In genomic region chr11:3287921-3288320, GRCm38 (mm10) we compare ENCODE assay signal across 8 mouse cellular contexts. TPM values are rescaled to one million over a fixed set of nuclear protein-coding genes. Genes with fewer than 3 reads are reported as not detected.
DNase-seq lines count a peak whose midpoint lies in the region; ATAC-seq lines count a peak whose summit lies in the region.

No protein-coding gene starts in this region.

- ATAC-seq in heart, embryonic 16.5 days (replicated peaks; ENCODE audit: extremely low read depth, insufficient read depth, low FRiP score), result no peak
- ATAC-seq in neural tube, embryonic 14.5 days (ENCODE audit: low read depth), result no peak
- ATAC-seq in cerebellum, adult (ENCODE audit: insufficient number of reproducible peaks, low FRiP score, low TSS enrichment), result no peak

- peak overlapping the region; percentile 95 for H3K4me2 ChIP-seq in heart, embryonic 16.5 days (ENCODE audit: low read depth, low read length)
- H3K4me2 ChIP-seq in neural tube, embryonic 14.5 days (ENCODE audit: low read depth, low read length), result peak overlapping the region; percentile 100

- intact Hi-C loops in heart, postnatal 10 days (cut with DNase I), result no loop called here

- 63% methylated on average over 5 of the region's 5 CpGs for WGBS in heart, embryonic 16.5 days
- 65% methylated on average over 5 of the region's 5 CpGs for WGBS in hindbrain, embryonic 10.5 days
- WGBS in neural tube, embryonic 14.5 days, result 64% methylated on average over 5 of the region's 5 CpGs

- H3K27me3 ChIP-seq in heart, embryonic 16.5 days (ENCODE audit: control insufficient read depth, insufficient read depth, low read length), result no peaks in the 10 kb centered on the region
- no peaks in the 10 kb centered on the region for H3K27me3 ChIP-seq in hindbrain, embryonic 10.5 days (ENCODE audit: insufficient read depth, poor library complexity, severe bottlenecking)
- H3K27me3 ChIP-seq in neural tube, embryonic 14.5 days (ENCODE audit: control insufficient read depth, insufficient read depth, low read length), result no peaks in the 10 kb centered on the region

- H3K27ac ChIP-seq in heart, embryonic 16.5 days (ENCODE audit: low read length), result no peak overlapping the region
- peak overlapping the region; percentile 100 for H3K27ac ChIP-seq in hindbrain, embryonic 10.5 days
- H3K27ac ChIP-seq in neural tube, embryonic 14.5 days (ENCODE audit: low read depth, low read length), result no peak overlapping the region

- no peak for DNase-seq in heart, postnatal 10 days
- no peak for DNase-seq in hindbrain, embryonic 10.5 days (ENCODE audit: low spot score)
- peak; percentile 44 to 60 for DNase-seq in kidney, postnatal 36 days
- DNase-seq in urinary bladder, postnatal 4 days (ENCODE audit: low spot score in 2 of 2), result no peak
- DNase-seq in frontal cortex, postnatal 14 days (ENCODE audit: low spot score in 2 of 2), result no peak

- peak overlapping the region; percentile 99; the same call in 1 of the 2 replicates for H3K9ac ChIP-seq in heart, embryonic 16.5 days (ENCODE audit: low read length)
- no peak overlapping the region for H3K9ac ChIP-seq in neural tube, embryonic 14.5 days (replicated peaks; ENCODE audit: low read depth, low read length)

- H3K4me1 ChIP-seq in heart, embryonic 16.5 days (ENCODE audit: control insufficient read depth, insufficient read depth, low read length), result peaks cover 15% of the 10 kb centered on the region
- H3K4me1 ChIP-seq in hindbrain, embryonic 10.5 days (replicated peaks), result peaks cover 25% of the 10 kb centered on the region
- peaks cover 17% of the 10 kb centered on the region for H3K4me1 ChIP-seq in neural tube, embryonic 14.5 days (ENCODE audit: control insufficient read depth, insufficient read depth, low read length)

- no peaks in the 10 kb centered on the region; the same call in 1 of the 2 replicates for H3K9me3 ChIP-seq in heart, embryonic 16.5 days (replicated peaks; ENCODE audit: control insufficient read depth, low read length)
- H3K9me3 ChIP-seq in hindbrain, embryonic 10.5 days, result 0 out of 2 replicates have a peak, but pooled peaks cover 3% of the 10 kb centered on the region
- no peaks in the 10 kb centered on the region for H3K9me3 ChIP-seq in neural tube, embryonic 14.5 days (ENCODE audit: control insufficient read depth, low read length)

- H3K4me3 ChIP-seq in heart, embryonic 16.5 days (ENCODE audit: low read length), result peak overlapping the region; percentile 90
- peak overlapping the region; percentile 95 for H3K4me3 ChIP-seq in hindbrain, embryonic 10.5 days
- peak overlapping the region; percentile 81; the same call in 1 of the 2 replicates for H3K4me3 ChIP-seq in neural tube, embryonic 14.5 days (ENCODE audit: low read depth, low read length)

- no peaks in the 10 kb centered on the region for H3K36me3 ChIP-seq in heart, embryonic 16.5 days (ENCODE audit: control insufficient read depth, insufficient read depth)
- H3K36me3 ChIP-seq in hindbrain, embryonic 10.5 days, result peaks cover 18% of the 10 kb centered on the region
- H3K36me3 ChIP-seq in neural tube, embryonic 14.5 days (ENCODE audit: control insufficient read depth, insufficient read depth, low read length), result no peaks in the 10 kb centered on the region

RNA-seq across cellular contexts. Expression of gene Patz1, which starts 0.8 kb away (rescaled TPM):
- polyA plus RNA-seq in heart, embryonic 16.5 days (2015; fragmentation: Nextera tagmentation; extraction: Ambion mirVana), result 25.7 and 26.3 TPM in 2 replicates
- total RNA-seq in heart, postnatal 10 days (2021), result 10 to 100 TPM; 34.9 to 38.5 TPM
- polyA plus RNA-seq in hindbrain, embryonic 10.5 days (2016; fragmentation: Nextera tagmentation; extraction: Ambion mirVana), result 106 and 116 TPM in 2 replicates
- 42.8 and 55.0 TPM in 2 replicates for polyA plus RNA-seq in neural tube, embryonic 14.5 days (2014; fragmentation: Nextera tagmentation; extraction: Ambion mirVana)

RNA-seq across cellular contexts. Expression of gene Drg1, which starts 21.7 kb away (rescaled TPM):
- polyA plus RNA-seq in heart, embryonic 16.5 days (2015; fragmentation: Nextera tagmentation; extraction: Ambion mirVana), result 166 and 198 TPM in 2 replicates
- 10 to 100 TPM; 72.2 to 78.9 TPM for total RNA-seq in heart, postnatal 10 days (2021)
- 317 and 322 TPM in 2 replicates for polyA plus RNA-seq in hindbrain, embryonic 10.5 days (2016; fragmentation: Nextera tagmentation; extraction: Ambion mirVana)
- polyA plus RNA-seq in neural tube, embryonic 14.5 days (2014; fragmentation: Nextera tagmentation; extraction: Ambion mirVana), result 190 and 221 TPM in 2 replicates

RNA-seq across cellular contexts. Expression of gene Pik3ip1, which starts 42.3 kb away (rescaled TPM):
- polyA plus RNA-seq in heart, embryonic 16.5 days (2015; fragmentation: Nextera tagmentation; extraction: Ambion mirVana), result 40.9 and 41.1 TPM in 2 replicates
- 10 to 100 TPM; 25.2 to 31.0 TPM for total RNA-seq in heart, postnatal 10 days (2021)
- polyA plus RNA-seq in hindbrain, embryonic 10.5 days (2016; fragmentation: Nextera tagmentation; extraction: Ambion mirVana), result 9.3 and 9.4 TPM in 2 replicates
- 24.2 and 29.4 TPM in 2 replicates for polyA plus RNA-seq in neural tube, embryonic 14.5 days (2014; fragmentation: Nextera tagmentation; extraction: Ambion mirVana)

Comparison
In these comparisons a context has a peak if more than half of its experiments do, and no peak if none do; other contexts are left out.
1. DNase-seq: peak in kidney, postnatal 36 days (2 of 2); none in heart, postnatal 10 days (0 of 2), hindbrain, embryonic 10.5 days (single experiment), urinary bladder, postnatal 4 days (0 of 2) and frontal cortex, postnatal 14 days (0 of 2).
2. Peak in every context shown above with its lines, with median percentiles within 50 percentile points of each other: H3K4me3 ChIP-seq.